In genomic region chr13:97452386-97453089, GRCm38 (mm10) we compare ENCODE assay signal across 16 mouse cellular contexts.
DNase-seq lines count a peak whose midpoint lies in the region; ATAC-seq lines count a peak whose summit lies in the region.
"Had no signal": no experiment of that assay in that cellular context is flagged by ENCODE, and none has a peak within 500 bp of the region (broad histone marks: within the 10 kb centered on the region; RNA-seq: fewer than 3 reads in every experiment).

No protein-coding gene starts in this region.

- ATAC-seq in heart, embryonic 14.5 days (ENCODE audit: insufficient number of reproducible peaks, insufficient read depth, low FRiP score, low read depth), result no peak
- ATAC-seq: inflammation-experienced regulatory T-cells, adult 6 months had no signal

- H3K27ac ChIP-seq in heart, embryonic 14.5 days (replicated peaks in 1 of 2; ENCODE audit: control insufficient read depth in 1 of 2, insufficient read depth in 1 of 2, low read depth in 2 of 2, low read length in 2 of 2), result no peak overlapping the region
- peak overlapping the region; percentile 50 for H3K27ac ChIP-seq in limb, embryonic 10.5 days
- H3K27ac ChIP-seq: neural tube, embryonic 12.5 days had no signal

- H3K27me3 ChIP-seq in heart, embryonic 14.5 days (ENCODE audit: control insufficient read depth, insufficient read depth, low read length), result no peaks in the 10 kb centered on the region
- no peaks in the 10 kb centered on the region for H3K27me3 ChIP-seq in limb, embryonic 10.5 days (ENCODE audit: low read depth, poor library complexity, severe bottlenecking)
- H3K27me3 ChIP-seq: neural tube, embryonic 12.5 days had no signal

- no peak for DNase-seq in heart, adult 8-10 months (ENCODE audit: low spot score)
- peak; percentile 47 for DNase-seq in ES-CJ7 (ENCODE audit: low read depth, low spot score)
- DNase-seq in ZHBTc4 (ENCODE audit: low read depth, low spot score), result peak; percentile 89
- no peak for DNase-seq in limb, embryonic 10.5 days (ENCODE audit: low spot score)
- DNase-seq in urinary bladder, postnatal 14 days (ENCODE audit: low spot score), result no peak
- no peak for DNase-seq in spleen, postnatal 36 days (ENCODE audit: low spot score in 2 of 2)
- DNase-seq in ovary, postnatal 36 days (ENCODE audit: low spot score), result no peak
- DNase-seq: adrenal gland, postnatal 14 days; cerebellum, adult 8-10 months; heart, postnatal 14 days; kidney, postnatal 36 days; lung, embryonic 14.5 days; right cerebral cortex, postnatal 4 days had no signal

- peaks cover 14 to 23% of the 10 kb centered on the region in 2 experiments for H3K4me1 ChIP-seq in heart, embryonic 14.5 days (ENCODE audit: control insufficient read depth in 2 of 2, insufficient read depth in 2 of 2, low read length in 2 of 2)
- peaks cover 39% of the 10 kb centered on the region for H3K4me1 ChIP-seq in limb, embryonic 10.5 days

- H3K9me3 ChIP-seq in heart, embryonic 14.5 days (ENCODE audit: control insufficient read depth, low read length), result no peaks in the 10 kb centered on the region
- no peaks in the 10 kb centered on the region for H3K9me3 ChIP-seq in limb, embryonic 10.5 days (replicated peaks)
- H3K9me3 ChIP-seq: neural tube, embryonic 12.5 days had no signal

- H3K9ac ChIP-seq in heart, embryonic 14.5 days (ENCODE audit: low read length), result 0 out of 2 replicates have a peak overlapping the region, but pooled peaks have one; percentile 7
- H3K9ac ChIP-seq: lung, embryonic 14.5 days; neural tube, embryonic 12.5 days had no signal

- no peak overlapping the region for H3K4me3 ChIP-seq in heart, embryonic 14.5 days (ENCODE audit: control insufficient read depth in 1 of 2, insufficient read depth in 1 of 2, low read depth in 1 of 2, low read length in 2 of 2)
- no peak overlapping the region for H3K4me3 ChIP-seq in limb, embryonic 10.5 days
- H3K4me3 ChIP-seq: neural tube, embryonic 12.5 days had no signal

- H3K36me3 ChIP-seq in heart, embryonic 14.5 days (ENCODE audit: control insufficient read depth, insufficient read depth, low read length), result no peaks in the 10 kb centered on the region
- H3K36me3 ChIP-seq in limb, embryonic 10.5 days, result no peaks in the 10 kb centered on the region
- H3K36me3 ChIP-seq: neural tube, embryonic 12.5 days had no signal

- no peak overlapping the region for H3K4me2 ChIP-seq in heart, embryonic 14.5 days (ENCODE audit: low read length)
- H3K4me2 ChIP-seq: lung, embryonic 14.5 days; neural tube, embryonic 12.5 days had no signal

- WGBS in heart, embryonic 14.5 days, result 31% methylated on average over 11 of the region's 11 CpGs
- WGBS in limb, embryonic 10.5 days, result 12% methylated on average over 11 of the region's 11 CpGs

Comparison
In these comparisons a context has a peak if more than half of its experiments do, and no peak if none do; other contexts are left out.
1. DNase-seq: peak in ES-CJ7 (single experiment) and ZHBTc4 (single experiment); none in heart, adult 8-10 months (single experiment), limb, embryonic 10.5 days (single experiment), urinary bladder, postnatal 14 days (single experiment), spleen, postnatal 36 days (0 of 2) and ovary, postnatal 36 days (single experiment).